Mouse (Mus musculus): ENCODE results near the gene Pycr1. TPM values are rescaled to one million over a fixed set of nuclear protein-coding genes. Genes with fewer than 3 reads are reported as not detected.

The Pycr1 gene
- polyA plus RNA-seq, 2 experiments: 4.0 to 4.8 TPM

GRCm38 (mm10) chr11:120597240-120598235 lies 46.0 kb downstream of the Pycr1 start:
- H3K4me3 ChIP-seq (ENCODE audit: insufficient read depth in 1 of 2, low read depth in 2 of 2, low read length in 2 of 2): peak overlapping the region; percentile 89 to 100
- peak overlapping the region; percentile 96 for H3K27ac ChIP-seq
- H3K9ac ChIP-seq (replicated peaks): peak overlapping the region; percentile 99
- DNase-seq (ENCODE audit: low read depth in 3 of 3, low spot score in 3 of 3) (no peak), ATAC-seq (ENCODE audit: insufficient read depth) (peak; percentile 40)
- H3K27me3 ChIP-seq (ENCODE audit: control insufficient read depth, insufficient read depth, low read length): no peaks in the 10 kb centered on the region
- no peaks in the 10 kb centered on the region for H3K9me3 ChIP-seq (ENCODE audit: control insufficient read depth, low read length)
- 3% methylated on average over 89 of the region's 99 CpGs for WGBS (ENCODE audit: insufficient replicate concordance)
- peaks cover 56% of the 10 kb centered on the region for H3K36me3 ChIP-seq (replicated peaks; ENCODE audit: control insufficient read depth, insufficient read depth, low read depth)
- no peak for TF ChIP-seq CTCF (IDR thresholded peaks at IDR 0.05; ENCODE audit: low read depth)
- H3K4me2 ChIP-seq (ENCODE audit: low read depth): peak overlapping the region; percentile 100
- peaks cover 21 to 25% of the 10 kb centered on the region in 2 experiments for H3K4me1 ChIP-seq (replicated peaks; ENCODE audit: control insufficient read depth in 2 of 2, insufficient read depth in 2 of 2, low read length in 1 of 2)

GRCm38 (mm10) chr11:120588531-120588930 lies 55.0 kb downstream of the Pycr1 start:
- Histone ChIP-seq H3K4me2 (ENCODE audit: low read depth) (no peak overlapping the region), H3K9ac (replicated peaks) (no peak overlapping the region), H3K36me3 (replicated peaks; ENCODE audit: control insufficient read depth, insufficient read depth, low read depth) (peaks cover 84% of the 10 kb centered on the region), H3K4me1 (replicated peaks; ENCODE audit: control insufficient read depth in 2 of 2, insufficient read depth in 2 of 2, low read length in 1 of 2) (peaks cover 0 to 7% of the 10 kb centered on the region in 2 experiments; a peak in 2 of 4 replicates), H3K27me3 (ENCODE audit: control insufficient read depth, insufficient read depth, low read length) (no peaks in the 10 kb centered on the region), H3K9me3 (ENCODE audit: control insufficient read depth, low read length) (no peaks in the 10 kb centered on the region), H3K27ac (no peak overlapping the region), H3K4me3 (ENCODE audit: insufficient read depth in 1 of 2, low read depth in 2 of 2, low read length in 2 of 2) (no peak overlapping the region)
- TF ChIP-seq EP300 (IDR thresholded peaks at IDR 0.05; ENCODE audit: low read depth): no peak
- TF ChIP-seq CTCF (IDR thresholded peaks at IDR 0.05; ENCODE audit: low read depth): no peak
- WGBS (ENCODE audit: insufficient replicate concordance): 23% methylated on average over 6 of the region's 6 CpGs
- peak; percentile 42; the same call in 1 of the 2 replicates for ATAC-seq (ENCODE audit: insufficient read depth)
- no peak for DNase-seq (ENCODE audit: low read depth in 3 of 3, low spot score in 3 of 3)

Small RNA genes lying within 50 kb of the gene (microRNA-seq; reads per million reads assigned to microRNA genes)
- gene Mir6936: 7.6 reads per million, percentile 15 among the genes with 10 or more reads in this experiment

Other genes starting within 250 kb of the Pycr1 start
Only the 30 nearest of the 32 such genes appear.
- 0.19 and 0.25 TPM in 2 replicates for gene Pde6g, start 190.3 kb downstream of the Pycr1 start, polyA plus RNA-seq (2012; rRNA removed)
- 0.15 and 0.23 TPM in 2 replicates for gene Pde6g, start 190.3 kb downstream of the Pycr1 start, polyA plus RNA-seq (2014; fragmentation: Nextera tagmentation; extraction: Ambion mirVana)
- gene Oxld1, start 185.7 kb downstream of the Pycr1 start, polyA plus RNA-seq (2012; rRNA removed): 5.3 and 5.8 TPM in 2 replicates
- gene Oxld1, start 185.7 kb downstream of the Pycr1 start, polyA plus RNA-seq (2014; fragmentation: Nextera tagmentation; extraction: Ambion mirVana): 8.0 and 8.4 TPM in 2 replicates
- gene Ccdc137, start 185.7 kb downstream of the Pycr1 start, polyA plus RNA-seq (2012; rRNA removed): 13.7 and 15.9 TPM in 2 replicates
- gene Ccdc137, start 185.7 kb downstream of the Pycr1 start, polyA plus RNA-seq (2014; fragmentation: Nextera tagmentation; extraction: Ambion mirVana): 11.0 and 11.1 TPM in 2 replicates
- 9.9 and 11.2 TPM in 2 replicates for gene Arl16, start 176.2 kb downstream of the Pycr1 start, polyA plus RNA-seq (2012; rRNA removed)
- 11.3 and 13.0 TPM in 2 replicates for gene Arl16, start 176.2 kb downstream of the Pycr1 start, polyA plus RNA-seq (2014; fragmentation: Nextera tagmentation; extraction: Ambion mirVana)
- 64.2 and 78.4 TPM in 2 replicates for gene Mrpl12, start 159.2 kb downstream of the Pycr1 start, polyA plus RNA-seq (2012; rRNA removed)
- 127 and 130 TPM in 2 replicates for gene Mrpl12, start 159.2 kb downstream of the Pycr1 start, polyA plus RNA-seq (2014; fragmentation: Nextera tagmentation; extraction: Ambion mirVana)
- 31.5 and 37.4 TPM in 2 replicates for gene Slc25a10, start 151.9 kb downstream of the Pycr1 start, polyA plus RNA-seq (2012; rRNA removed)
- 35.1 and 38.2 TPM in 2 replicates for gene Slc25a10, start 151.9 kb downstream of the Pycr1 start, polyA plus RNA-seq (2014; fragmentation: Nextera tagmentation; extraction: Ambion mirVana)
- 19.8 and 22.8 TPM in 2 replicates for gene Gcgr, start 113.1 kb downstream of the Pycr1 start, polyA plus RNA-seq (2012; rRNA removed)
- gene Gcgr, start 113.1 kb downstream of the Pycr1 start, polyA plus RNA-seq (2014; fragmentation: Nextera tagmentation; extraction: Ambion mirVana): 11.6 and 13.4 TPM in 2 replicates
- 30.0 and 36.2 TPM in 2 replicates for gene Mcrip1, start 94.0 kb downstream of the Pycr1 start, polyA plus RNA-seq (2012; rRNA removed)
- gene Mcrip1, start 94.0 kb downstream of the Pycr1 start, polyA plus RNA-seq (2014; fragmentation: Nextera tagmentation; extraction: Ambion mirVana): 41.3 and 43.6 TPM in 2 replicates
- not detected in 2 replicates for gene Ppp1r27, start 92.6 kb downstream of the Pycr1 start, polyA plus RNA-seq (2012; rRNA removed)
- not detected in 2 replicates for gene Ppp1r27, start 92.6 kb downstream of the Pycr1 start, polyA plus RNA-seq (2014; fragmentation: Nextera tagmentation; extraction: Ambion mirVana)
- gene P4hb, start 70.5 kb downstream of the Pycr1 start, polyA plus RNA-seq (2012; rRNA removed): 144 and 214 TPM in 2 replicates
- 497 and 525 TPM in 2 replicates for gene P4hb, start 70.5 kb downstream of the Pycr1 start, polyA plus RNA-seq (2014; fragmentation: Nextera tagmentation; extraction: Ambion mirVana)
- 172 and 176 TPM in 2 replicates for gene Arhgdia, start 62.1 kb downstream of the Pycr1 start, polyA plus RNA-seq (2012; rRNA removed)
- gene Arhgdia, start 62.1 kb downstream of the Pycr1 start, polyA plus RNA-seq (2014; fragmentation: Nextera tagmentation; extraction: Ambion mirVana): 191 and 204 TPM in 2 replicates
- gene Alyref, start 45.4 kb downstream of the Pycr1 start, polyA plus RNA-seq (2012; rRNA removed): 46.3 and 110 TPM in 2 replicates
- gene Alyref, start 45.4 kb downstream of the Pycr1 start, polyA plus RNA-seq (2014; fragmentation: Nextera tagmentation; extraction: Ambion mirVana): 347 and 349 TPM in 2 replicates
- 44.7 and 60.4 TPM in 2 replicates for gene Anapc11, start 45.3 kb downstream of the Pycr1 start, polyA plus RNA-seq (2012; rRNA removed)
- gene Anapc11, start 45.3 kb downstream of the Pycr1 start, polyA plus RNA-seq (2014; fragmentation: Nextera tagmentation; extraction: Ambion mirVana): 93.5 and 98.7 TPM in 2 replicates
- gene Npb, start 35.3 kb downstream of the Pycr1 start, polyA plus RNA-seq (2012; rRNA removed): 5.5 and 12.3 TPM in 2 replicates
- 11.9 and 14.2 TPM in 2 replicates for gene Npb, start 35.3 kb downstream of the Pycr1 start, polyA plus RNA-seq (2014; fragmentation: Nextera tagmentation; extraction: Ambion mirVana)
- 127 and 135 TPM in 2 replicates for gene Pcyt2, start 25.8 kb downstream of the Pycr1 start, polyA plus RNA-seq (2012; rRNA removed)
- gene Pcyt2, start 25.8 kb downstream of the Pycr1 start, polyA plus RNA-seq (2014; fragmentation: Nextera tagmentation; extraction: Ambion mirVana): 86.2 and 99.6 TPM in 2 replicates
- gene Sirt7, start 18.5 kb downstream of the Pycr1 start, polyA plus RNA-seq (2012; rRNA removed): 27.6 and 30.8 TPM in 2 replicates
- gene Sirt7, start 18.5 kb downstream of the Pycr1 start, polyA plus RNA-seq (2014; fragmentation: Nextera tagmentation; extraction: Ambion mirVana): 22.0 and 26.3 TPM in 2 replicates
- 29.5 and 30.9 TPM in 2 replicates for gene Mafg, start 10.2 kb downstream of the Pycr1 start, polyA plus RNA-seq (2012; rRNA removed)
- gene Mafg, start 10.2 kb downstream of the Pycr1 start, polyA plus RNA-seq (2014; fragmentation: Nextera tagmentation; extraction: Ambion mirVana): 20.9 and 25.9 TPM in 2 replicates
- 0.07 and 0.13 TPM in 2 replicates for gene Myadml2, start 4.4 kb upstream of the Pycr1 start, polyA plus RNA-seq (2012; rRNA removed)
- 0.67 and 1.0 TPM in 2 replicates for gene Myadml2, start 4.4 kb upstream of the Pycr1 start, polyA plus RNA-seq (2014; fragmentation: Nextera tagmentation; extraction: Ambion mirVana)
- gene Notum, start 17.4 kb upstream of the Pycr1 start, polyA plus RNA-seq (2012; rRNA removed): 0.18 and 0.30 TPM in 2 replicates
- gene Notum, start 17.4 kb upstream of the Pycr1 start, polyA plus RNA-seq (2014; fragmentation: Nextera tagmentation; extraction: Ambion mirVana): 0.18 TPM in 1 of 2 replicates, not detected in the other
- gene Aspscr1, start 29.2 kb upstream of the Pycr1 start, polyA plus RNA-seq (2012; rRNA removed): 16.9 and 20.4 TPM in 2 replicates
- gene Aspscr1, start 29.2 kb upstream of the Pycr1 start, polyA plus RNA-seq (2014; fragmentation: Nextera tagmentation; extraction: Ambion mirVana): 34.6 and 37.5 TPM in 2 replicates
- 64.2 and 78.3 TPM in 2 replicates for gene Cenpx, start 70.0 kb upstream of the Pycr1 start, polyA plus RNA-seq (2012; rRNA removed)
- gene Cenpx, start 70.0 kb upstream of the Pycr1 start, polyA plus RNA-seq (2014; fragmentation: Nextera tagmentation; extraction: Ambion mirVana): 119 and 128 TPM in 2 replicates
- 6.6 and 9.3 TPM in 2 replicates for gene Lrrc45, start 70.2 kb upstream of the Pycr1 start, polyA plus RNA-seq (2012; rRNA removed)
- gene Lrrc45, start 70.2 kb upstream of the Pycr1 start, polyA plus RNA-seq (2014; fragmentation: Nextera tagmentation; extraction: Ambion mirVana): 6.2 and 8.3 TPM in 2 replicates
- 1.3 and 1.7 TPM in 2 replicates for gene Rac3, start 77.7 kb upstream of the Pycr1 start, polyA plus RNA-seq (2012; rRNA removed)
- gene Rac3, start 77.7 kb upstream of the Pycr1 start, polyA plus RNA-seq (2014; fragmentation: Nextera tagmentation; extraction: Ambion mirVana): 0.13 TPM in 1 of 2 replicates, not detected in the other
- 10.4 and 11.3 TPM in 2 replicates for gene Dcxr, start 83.5 kb upstream of the Pycr1 start, polyA plus RNA-seq (2012; rRNA removed)
- 15.1 and 17.0 TPM in 2 replicates for gene Dcxr, start 83.5 kb upstream of the Pycr1 start, polyA plus RNA-seq (2014; fragmentation: Nextera tagmentation; extraction: Ambion mirVana)
- 0.20 TPM in 1 of 2 replicates, not detected in the other for gene Cbr2, start 88.3 kb upstream of the Pycr1 start, polyA plus RNA-seq (2012; rRNA removed)
- gene Cbr2, start 88.3 kb upstream of the Pycr1 start, polyA plus RNA-seq (2014; fragmentation: Nextera tagmentation; extraction: Ambion mirVana): not detected in 2 replicates
- gene Hmga1b, start 119.0 kb upstream of the Pycr1 start, polyA plus RNA-seq (2012; rRNA removed): 1.3 and 2.0 TPM in 2 replicates
- 3.8 and 4.3 TPM in 2 replicates for gene Hmga1b, start 119.0 kb upstream of the Pycr1 start, polyA plus RNA-seq (2014; fragmentation: Nextera tagmentation; extraction: Ambion mirVana)
- gene Rfng, start 140.4 kb upstream of the Pycr1 start, polyA plus RNA-seq (2012; rRNA removed): 8.6 and 10.2 TPM in 2 replicates
- gene Rfng, start 140.4 kb upstream of the Pycr1 start, polyA plus RNA-seq (2014; fragmentation: Nextera tagmentation; extraction: Ambion mirVana): 5.5 and 9.6 TPM in 2 replicates
- gene Gps1, start 140.5 kb upstream of the Pycr1 start, polyA plus RNA-seq (2012; rRNA removed): 65.2 and 66.6 TPM in 2 replicates
- gene Gps1, start 140.5 kb upstream of the Pycr1 start, polyA plus RNA-seq (2014; fragmentation: Nextera tagmentation; extraction: Ambion mirVana): 76.5 and 78.6 TPM in 2 replicates
- gene Dus1l, start 152.6 kb upstream of the Pycr1 start, polyA plus RNA-seq (2012; rRNA removed): 25.4 and 34.0 TPM in 2 replicates
- 61.2 and 64.3 TPM in 2 replicates for gene Dus1l, start 152.6 kb upstream of the Pycr1 start, polyA plus RNA-seq (2014; fragmentation: Nextera tagmentation; extraction: Ambion mirVana)
- 51.6 and 59.8 TPM in 2 replicates for gene Fasn, start 180.8 kb upstream of the Pycr1 start, polyA plus RNA-seq (2012; rRNA removed)
- 17.7 and 22.3 TPM in 2 replicates for gene Fasn, start 180.8 kb upstream of the Pycr1 start, polyA plus RNA-seq (2014; fragmentation: Nextera tagmentation; extraction: Ambion mirVana)